Mouse (Mus musculus): Measurements from ENCODE around the gene Itga9. TPM values are rescaled to one million over a fixed set of nuclear protein-coding genes. Genes with fewer than 3 reads are reported as not detected.

Itga9 gene
- total RNA-seq, 1 experiment from 2014 or later: 4.7 TPM

DNA sequence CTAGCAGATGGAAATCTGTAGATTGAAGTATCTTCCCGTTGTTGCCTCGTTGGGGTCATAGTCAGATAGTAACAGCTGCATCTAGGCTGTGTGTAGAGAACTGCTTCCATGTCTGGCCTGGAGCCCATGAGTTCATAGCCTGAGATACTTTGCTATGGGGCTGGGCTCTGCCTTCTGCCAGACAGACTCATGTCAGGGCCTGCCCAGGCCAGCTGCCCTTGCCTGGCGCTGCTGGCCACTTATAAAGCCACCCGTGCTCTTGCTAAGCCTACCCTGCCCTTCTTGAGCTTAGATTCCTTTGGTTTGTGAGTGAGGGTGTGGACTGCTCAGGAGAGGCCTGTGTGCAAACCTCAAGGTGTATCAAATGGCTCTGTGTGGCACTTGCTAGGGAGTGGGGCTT lies 93.2 kb downstream of the Itga9 start:
- no peak for ATAC-seq (replicated peaks in 1 of 2; ENCODE audit: insufficient read depth in 1 of 2, low FRiP score in 2 of 2, low TSS enrichment in 1 of 2, low read depth in 1 of 2, poor library complexity in 2 of 2, severe bottlenecking in 2 of 2)

DNA sequence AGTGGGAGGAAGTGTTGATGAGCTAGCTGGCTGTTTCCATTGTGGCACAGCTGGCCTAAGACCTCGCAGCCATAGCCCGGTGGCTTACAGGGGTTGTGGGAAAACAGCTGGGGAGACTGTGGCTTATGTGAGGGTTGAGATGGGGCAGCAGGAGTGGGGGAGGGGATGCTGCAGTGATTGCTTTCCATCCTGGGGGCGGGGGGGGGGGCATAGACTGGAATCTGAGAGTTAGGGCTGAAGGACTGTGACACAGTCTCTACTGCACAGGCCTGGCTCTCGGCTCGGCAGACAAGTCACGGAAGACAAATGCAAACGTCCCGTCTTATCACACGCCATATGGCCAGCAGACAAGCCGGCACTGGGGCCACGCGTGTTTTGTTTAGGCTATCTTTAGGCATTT lies 94.4 kb downstream of the Itga9 start:
- ATAC-seq (replicated peaks in 1 of 2; ENCODE audit: insufficient read depth in 1 of 2, low FRiP score in 2 of 2, low TSS enrichment in 1 of 2, low read depth in 1 of 2, poor library complexity in 2 of 2, severe bottlenecking in 2 of 2): no peak

DNA sequence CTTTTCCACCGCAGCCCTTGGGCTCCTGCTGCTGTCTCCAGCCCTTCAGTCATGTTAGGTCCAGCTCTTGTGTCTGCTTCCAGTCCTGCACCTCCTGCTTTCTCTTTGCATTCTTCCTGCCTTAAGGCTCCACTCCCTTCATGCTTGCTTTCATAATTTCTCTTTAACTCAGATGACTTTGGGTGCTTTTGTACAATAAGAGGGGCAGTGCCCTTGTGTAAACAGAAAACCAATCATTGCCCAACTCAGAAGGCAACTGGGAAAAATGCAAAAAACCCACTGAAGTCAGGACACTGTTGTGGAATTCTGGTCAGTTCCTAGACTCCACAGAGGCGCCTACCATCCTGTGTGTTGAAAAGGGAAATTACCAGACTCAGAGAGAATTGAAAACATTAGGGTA lies 95.3 kb downstream of the Itga9 start:
- ATAC-seq (replicated peaks in 1 of 2; ENCODE audit: insufficient read depth in 1 of 2, low FRiP score in 2 of 2, low TSS enrichment in 1 of 2, low read depth in 1 of 2, poor library complexity in 2 of 2, severe bottlenecking in 2 of 2): no peak

DNA sequence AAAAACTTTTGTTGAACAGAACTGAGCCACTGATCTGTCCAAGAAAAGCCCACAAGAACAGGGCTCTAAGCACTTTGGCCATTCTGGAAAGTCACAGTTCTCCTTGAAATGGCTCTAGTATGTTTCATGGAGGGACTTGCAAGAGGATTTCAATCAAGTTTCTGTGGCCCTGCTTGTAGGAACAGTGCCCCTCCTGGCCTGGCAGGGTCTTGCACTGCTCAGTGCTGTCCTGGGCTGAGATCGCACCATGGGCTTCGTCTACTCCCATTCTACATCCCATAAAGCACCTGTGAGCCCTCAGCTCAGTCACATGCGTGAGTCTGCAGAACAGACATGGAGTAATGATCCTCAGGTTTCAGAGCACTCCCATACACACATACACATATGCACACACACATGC lies 96.7 kb downstream of the Itga9 start:
- no peak for ATAC-seq (replicated peaks in 1 of 2; ENCODE audit: insufficient read depth in 1 of 2, low FRiP score in 2 of 2, low TSS enrichment in 1 of 2, low read depth in 1 of 2, poor library complexity in 2 of 2, severe bottlenecking in 2 of 2)

DNA sequence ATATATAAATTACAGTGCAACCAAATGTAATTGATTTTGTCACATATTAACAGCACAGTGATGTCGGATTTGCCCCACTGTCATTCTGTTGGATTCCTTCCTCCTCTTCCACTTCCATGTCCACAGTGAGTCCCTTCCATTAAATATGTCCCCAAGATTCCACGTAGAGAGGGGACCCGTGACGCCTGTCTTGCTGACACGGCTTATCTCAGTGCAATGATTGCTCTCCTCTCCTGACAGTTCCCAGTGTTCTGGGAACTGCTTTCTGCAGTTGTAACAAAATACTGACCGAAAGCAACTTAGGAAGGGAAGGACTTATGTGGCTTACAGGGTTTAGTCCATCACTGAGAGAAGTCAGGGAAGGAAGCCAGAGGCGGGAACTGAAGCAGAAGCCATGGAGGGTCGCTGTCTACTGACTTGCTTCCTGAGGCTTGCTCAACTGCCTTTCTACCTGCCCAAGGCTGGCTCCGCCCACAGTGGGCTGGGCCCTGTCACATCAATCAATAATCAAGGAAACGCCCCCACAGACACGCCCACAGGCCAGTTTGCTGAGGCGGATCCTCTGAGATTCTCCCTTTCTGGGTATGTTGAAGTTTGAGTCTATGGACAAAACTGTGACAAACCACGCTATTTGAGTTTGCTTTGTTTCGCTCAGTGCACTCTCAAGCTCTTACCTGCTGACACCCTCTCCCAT lies 99.0 kb downstream of the Itga9 start:
- ATAC-seq (replicated peaks in 1 of 2; ENCODE audit: insufficient read depth in 1 of 2, low FRiP score in 2 of 2, low TSS enrichment in 1 of 2, low read depth in 1 of 2, poor library complexity in 2 of 2, severe bottlenecking in 2 of 2): peak in 1 of 2 experiments; percentile 13; a peak in 1 of 4 replicates

DNA sequence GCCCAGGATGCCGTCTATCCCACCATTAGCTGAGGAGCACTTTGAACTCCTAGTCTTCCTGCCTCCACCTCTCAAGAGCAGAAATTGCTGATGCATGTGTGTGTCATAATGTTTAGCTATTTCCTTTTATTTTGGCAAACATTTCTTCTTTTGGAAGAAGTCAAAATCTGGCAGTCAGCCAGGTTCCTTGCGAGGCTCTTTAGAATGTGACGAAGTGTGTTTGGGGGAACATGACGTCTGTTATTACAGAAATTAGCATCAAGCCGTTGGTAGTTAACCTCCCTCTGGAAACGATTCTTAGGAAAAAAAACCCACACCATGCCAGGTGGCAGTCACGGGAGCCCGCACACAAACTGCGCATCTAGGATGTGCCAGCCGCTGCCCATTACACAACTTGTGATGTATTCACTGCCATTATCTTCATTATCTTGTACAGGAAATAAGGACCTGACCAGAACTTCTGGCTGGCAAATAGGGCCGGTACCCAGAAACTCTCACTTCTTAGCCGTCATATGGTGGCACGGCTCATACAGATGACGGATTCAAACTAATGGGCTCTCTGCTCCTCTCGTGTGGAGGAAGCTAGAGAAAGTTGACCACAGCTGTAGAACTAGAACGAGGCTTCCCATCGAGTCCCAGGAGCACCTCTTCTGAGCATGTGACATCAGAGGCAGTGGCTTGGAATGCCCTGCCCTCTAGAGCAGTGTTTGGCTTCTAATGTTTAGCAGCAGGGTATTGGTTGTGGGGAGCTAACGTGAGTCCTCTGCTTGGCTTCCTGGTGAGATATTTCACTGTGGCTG lies 99.9 kb downstream of the Itga9 start:
- ATAC-seq (replicated peaks in 1 of 2; ENCODE audit: insufficient read depth in 1 of 2, low FRiP score in 2 of 2, low TSS enrichment in 1 of 2, low read depth in 1 of 2, poor library complexity in 2 of 2, severe bottlenecking in 2 of 2): peak; percentile 48 to 67

DNA sequence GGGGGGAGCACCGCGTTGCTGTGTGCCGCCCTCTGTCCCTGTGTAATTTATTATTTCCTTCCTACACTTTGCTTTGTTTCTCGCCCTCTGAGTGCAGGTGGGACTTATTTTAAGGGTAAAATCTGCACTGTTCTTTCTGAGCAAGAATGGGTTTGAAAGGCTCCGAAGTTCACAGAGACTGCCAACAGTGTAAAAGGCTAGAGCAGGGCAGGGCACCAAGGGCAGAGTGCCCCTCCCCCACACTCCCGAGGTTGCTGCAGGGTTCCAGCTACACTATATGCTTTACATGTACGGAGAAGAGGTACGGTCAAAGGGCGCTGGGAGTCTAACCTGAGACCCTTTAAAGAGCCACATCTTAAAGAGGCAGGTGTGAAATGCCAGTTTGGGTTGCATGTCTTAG lies 104.1 kb downstream of the Itga9 start:
- ATAC-seq (replicated peaks in 1 of 2; ENCODE audit: insufficient read depth in 1 of 2, low FRiP score in 2 of 2, low TSS enrichment in 1 of 2, low read depth in 1 of 2, poor library complexity in 2 of 2, severe bottlenecking in 2 of 2): no peak; a peak in 1 of 4 replicates

DNA sequence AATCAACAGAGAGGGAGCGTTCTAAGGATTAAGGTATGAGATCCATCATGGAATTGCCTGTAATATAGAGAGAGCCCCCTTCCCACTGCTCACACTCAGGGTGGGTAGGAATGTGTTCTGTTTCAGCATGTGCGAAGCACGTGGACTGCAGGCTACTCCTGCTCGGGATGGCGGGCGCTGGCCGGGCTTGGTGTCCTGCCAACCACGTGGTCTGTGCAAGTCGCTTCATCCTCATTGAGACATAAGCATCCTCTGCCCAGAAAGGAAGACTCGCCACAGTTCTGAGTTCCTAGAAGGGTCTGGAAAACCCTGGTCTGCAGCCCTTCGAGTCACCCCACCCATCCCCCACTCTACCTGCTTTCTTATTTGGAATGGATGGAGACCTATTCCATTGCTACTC lies 105.3 kb downstream of the Itga9 start:
- ATAC-seq (replicated peaks in 1 of 2; ENCODE audit: insufficient read depth in 1 of 2, low FRiP score in 2 of 2, low TSS enrichment in 1 of 2, low read depth in 1 of 2, poor library complexity in 2 of 2, severe bottlenecking in 2 of 2): no peak

DNA sequence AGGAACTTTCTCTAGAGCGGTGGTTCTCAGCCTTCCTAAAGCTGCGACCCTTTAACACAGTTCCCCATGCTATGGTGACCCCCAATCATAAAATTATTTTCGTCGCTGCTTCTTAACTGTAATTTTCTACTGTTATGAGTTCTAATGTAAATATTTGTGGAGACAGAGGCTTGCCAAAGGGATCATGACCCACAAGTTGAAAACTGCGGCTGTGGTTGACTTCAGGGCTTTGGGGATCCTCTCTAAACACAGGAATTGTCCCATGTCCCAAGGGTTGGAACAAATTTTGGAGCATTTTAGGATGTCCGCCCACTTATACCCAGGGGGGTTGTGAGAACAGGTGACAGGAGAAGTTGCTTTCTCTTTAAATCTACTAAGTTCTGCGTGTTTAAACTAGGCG lies 107.0 kb downstream of the Itga9 start:
- no peak for ATAC-seq (replicated peaks in 1 of 2; ENCODE audit: insufficient read depth in 1 of 2, low FRiP score in 2 of 2, low TSS enrichment in 1 of 2, low read depth in 1 of 2, poor library complexity in 2 of 2, severe bottlenecking in 2 of 2)

DNA sequence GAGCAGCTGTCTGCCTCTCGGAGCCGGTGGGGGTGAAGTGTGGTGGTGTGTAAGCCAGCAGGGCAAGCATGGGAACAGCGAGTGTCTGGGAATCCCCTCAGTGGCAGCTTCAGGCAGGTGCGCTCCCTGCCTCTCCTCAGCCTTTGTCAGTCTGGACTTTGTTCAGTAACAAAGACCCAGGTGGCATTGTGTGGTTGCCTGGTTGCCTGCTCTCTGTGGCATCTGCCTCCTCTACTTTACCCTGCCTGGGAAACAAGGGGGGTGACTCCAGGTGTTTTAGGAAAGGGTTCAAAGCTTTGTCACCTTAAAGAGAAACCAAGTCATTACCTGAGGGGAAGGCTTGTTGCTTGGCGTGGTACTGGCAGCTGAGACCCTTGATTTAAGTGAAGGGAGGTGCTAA lies 108.0 kb downstream of the Itga9 start:
- ATAC-seq (replicated peaks in 1 of 2; ENCODE audit: insufficient read depth in 1 of 2, low FRiP score in 2 of 2, low TSS enrichment in 1 of 2, low read depth in 1 of 2, poor library complexity in 2 of 2, severe bottlenecking in 2 of 2): no peak

DNA sequence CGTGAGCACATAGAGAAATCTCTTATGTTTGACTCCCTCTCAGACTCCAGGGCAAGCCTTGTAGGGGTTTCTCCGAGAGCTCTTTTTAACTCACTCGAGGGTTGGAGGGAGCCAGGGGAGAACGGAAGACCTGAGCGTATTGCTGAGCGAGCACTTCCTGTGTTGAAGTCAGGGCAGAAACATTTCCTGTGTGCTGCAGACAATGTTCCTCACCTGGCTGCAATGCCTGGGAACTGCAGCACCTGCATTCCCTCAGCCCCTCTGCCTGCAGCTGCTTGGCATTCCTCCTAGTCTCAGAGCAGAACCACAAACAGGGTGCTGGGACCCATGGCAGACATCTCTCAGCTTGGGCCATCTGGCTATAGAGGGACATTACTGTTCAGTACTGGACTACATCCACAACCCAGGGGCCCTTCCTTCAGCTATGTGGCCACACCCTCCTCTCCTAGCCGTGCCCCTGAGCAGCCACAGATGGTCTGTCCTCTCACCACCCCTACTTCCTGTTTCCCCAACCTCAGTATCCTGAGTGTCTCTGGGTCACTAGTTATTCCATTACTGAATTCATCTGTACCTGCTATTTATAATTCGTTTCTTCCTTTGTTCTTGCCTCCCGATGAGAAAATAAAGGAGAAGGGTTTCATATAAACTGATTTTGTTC lies 109.6 kb downstream of the Itga9 start:
- ATAC-seq (replicated peaks in 1 of 2; ENCODE audit: insufficient read depth in 1 of 2, low FRiP score in 2 of 2, low TSS enrichment in 1 of 2, low read depth in 1 of 2, poor library complexity in 2 of 2, severe bottlenecking in 2 of 2): peak; percentile 83 to 84

DNA sequence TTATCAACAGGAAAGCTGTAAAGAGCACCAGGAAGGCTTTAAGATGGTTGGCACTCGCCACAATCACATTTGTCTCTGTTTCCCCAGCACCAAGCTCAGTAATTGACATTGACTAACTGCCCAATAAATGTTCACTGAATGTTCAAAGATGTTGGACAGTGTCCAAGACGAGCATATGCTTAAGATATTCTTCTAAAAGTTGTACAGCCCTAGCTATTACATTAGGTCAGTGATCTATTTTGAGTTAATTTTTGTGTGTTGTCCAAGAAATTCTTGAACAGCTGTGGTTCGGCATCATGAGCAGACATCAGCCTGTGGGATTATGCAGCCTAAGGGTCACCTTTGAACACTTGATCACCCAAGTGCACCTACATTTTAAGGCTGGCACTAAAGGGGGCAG lies 110.9 kb downstream of the Itga9 start:
- no peak for ATAC-seq (replicated peaks in 1 of 2; ENCODE audit: insufficient read depth in 1 of 2, low FRiP score in 2 of 2, low TSS enrichment in 1 of 2, low read depth in 1 of 2, poor library complexity in 2 of 2, severe bottlenecking in 2 of 2)

DNA sequence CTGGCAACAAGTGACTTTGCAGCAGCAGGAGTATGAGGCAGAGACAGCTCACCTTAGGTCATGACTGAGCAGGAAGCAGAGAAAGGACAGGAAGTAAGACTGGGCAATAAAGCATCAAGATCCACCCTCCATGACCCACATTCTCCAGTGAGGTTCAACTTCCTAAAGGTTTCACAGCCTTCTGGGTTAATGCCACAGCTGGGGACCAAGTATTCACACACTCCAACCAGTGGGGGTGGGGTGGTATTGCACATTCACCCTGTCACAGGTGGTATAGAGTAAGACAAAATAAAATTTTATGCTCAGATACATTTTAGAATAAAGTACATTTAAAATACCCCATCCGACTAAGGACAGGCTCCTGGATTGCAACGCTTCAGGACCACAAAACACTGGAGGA lies 112.0 kb downstream of the Itga9 start:
- no peak for ATAC-seq (replicated peaks in 1 of 2; ENCODE audit: insufficient read depth in 1 of 2, low FRiP score in 2 of 2, low TSS enrichment in 1 of 2, low read depth in 1 of 2, poor library complexity in 2 of 2, severe bottlenecking in 2 of 2)

DNA sequence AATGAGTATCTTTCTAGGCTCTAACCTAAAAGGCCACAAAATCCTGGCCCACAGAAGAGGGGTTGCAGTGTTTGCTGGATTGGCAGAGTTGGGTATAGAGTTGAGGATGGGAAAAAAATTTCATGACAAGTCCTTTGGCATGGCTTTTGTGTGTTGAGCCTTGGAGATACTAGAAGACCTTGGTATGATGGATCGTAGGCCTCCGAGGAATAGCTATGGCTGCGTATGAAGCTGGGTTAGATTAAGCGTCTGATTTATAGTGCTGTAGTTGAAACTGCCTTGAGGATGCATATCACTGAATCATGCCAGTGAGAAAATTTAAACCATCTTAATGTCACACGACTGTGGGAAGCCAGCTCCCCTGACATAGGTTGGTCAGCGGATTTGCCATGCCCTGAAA lies 114.6 kb downstream of the Itga9 start:
- ATAC-seq (replicated peaks in 1 of 2; ENCODE audit: insufficient read depth in 1 of 2, low FRiP score in 2 of 2, low TSS enrichment in 1 of 2, low read depth in 1 of 2, poor library complexity in 2 of 2, severe bottlenecking in 2 of 2): no peak

DNA sequence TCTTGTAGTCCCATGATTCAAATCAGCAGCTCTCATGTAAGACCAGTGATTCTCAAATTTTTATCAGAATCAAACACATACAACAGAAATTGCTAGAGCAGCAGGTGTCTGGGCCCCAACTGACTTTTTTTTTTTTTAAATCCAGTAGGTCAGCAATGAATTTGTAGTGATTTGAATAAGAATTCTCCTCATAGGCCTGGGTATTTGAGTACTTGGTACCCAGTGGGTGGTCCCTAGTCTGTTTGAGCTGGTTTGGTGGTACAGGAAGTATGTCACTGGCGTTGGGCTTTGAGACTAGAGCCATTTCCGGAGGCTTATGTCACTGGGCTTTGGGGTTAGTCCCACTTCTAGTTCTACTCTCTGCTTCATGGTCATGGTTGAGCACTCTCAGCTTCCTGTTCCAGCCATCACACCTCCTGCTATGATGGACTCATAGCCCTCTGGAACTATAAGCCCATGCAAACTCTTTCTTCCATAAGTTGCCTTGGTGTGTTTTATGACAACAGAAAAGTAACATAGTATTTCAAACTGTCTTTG lies 116.4 kb downstream of the Itga9 start:
- no peak for ATAC-seq (replicated peaks in 1 of 2; ENCODE audit: insufficient read depth in 1 of 2, low FRiP score in 2 of 2, low TSS enrichment in 1 of 2, low read depth in 1 of 2, poor library complexity in 2 of 2, severe bottlenecking in 2 of 2)

DNA sequence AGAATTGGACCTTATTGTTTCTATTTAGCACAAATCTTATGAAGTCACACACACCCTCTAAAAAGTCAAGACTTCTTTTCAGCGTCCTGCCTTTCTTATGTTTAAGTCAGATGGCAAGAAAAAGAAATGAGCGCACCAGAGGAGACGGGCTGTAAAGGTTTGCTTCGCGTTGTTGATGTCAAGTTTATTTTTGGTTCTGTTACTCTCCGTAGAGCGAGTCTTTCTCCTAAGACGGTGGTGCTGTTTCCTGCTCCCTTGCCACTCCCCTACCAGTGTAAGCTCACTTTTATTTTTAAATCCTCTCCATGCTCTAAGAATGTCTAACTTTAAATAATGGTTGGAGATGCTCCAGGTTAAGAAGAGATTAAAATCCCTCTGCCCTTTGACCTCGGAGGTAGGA lies 118.6 kb downstream of the Itga9 start:
- ATAC-seq (replicated peaks in 1 of 2; ENCODE audit: insufficient read depth in 1 of 2, low FRiP score in 2 of 2, low TSS enrichment in 1 of 2, low read depth in 1 of 2, poor library complexity in 2 of 2, severe bottlenecking in 2 of 2): no peak

DNA sequence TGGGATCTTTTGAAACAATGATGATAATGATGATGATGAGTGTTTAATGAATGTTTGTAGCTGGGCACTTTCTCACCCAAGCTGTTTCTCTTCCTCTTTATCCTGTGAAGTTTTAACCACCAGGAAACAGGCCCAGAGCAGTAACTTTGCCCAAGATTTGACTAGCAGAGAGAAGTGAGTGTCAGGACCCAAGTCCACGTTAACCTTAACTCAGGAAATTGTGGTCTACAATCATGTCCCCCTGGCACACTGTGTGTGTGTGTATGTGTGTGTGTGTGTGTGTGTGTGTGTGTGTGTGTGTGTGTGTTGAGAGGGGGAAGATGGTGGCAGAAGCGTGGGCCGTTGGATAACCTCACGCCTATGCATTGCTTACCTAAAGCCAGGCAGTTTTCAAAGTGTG lies 120.1 kb downstream of the Itga9 start:
- ATAC-seq (replicated peaks in 1 of 2; ENCODE audit: insufficient read depth in 1 of 2, low FRiP score in 2 of 2, low TSS enrichment in 1 of 2, low read depth in 1 of 2, poor library complexity in 2 of 2, severe bottlenecking in 2 of 2): peak; percentile 79 to 89

DNA sequence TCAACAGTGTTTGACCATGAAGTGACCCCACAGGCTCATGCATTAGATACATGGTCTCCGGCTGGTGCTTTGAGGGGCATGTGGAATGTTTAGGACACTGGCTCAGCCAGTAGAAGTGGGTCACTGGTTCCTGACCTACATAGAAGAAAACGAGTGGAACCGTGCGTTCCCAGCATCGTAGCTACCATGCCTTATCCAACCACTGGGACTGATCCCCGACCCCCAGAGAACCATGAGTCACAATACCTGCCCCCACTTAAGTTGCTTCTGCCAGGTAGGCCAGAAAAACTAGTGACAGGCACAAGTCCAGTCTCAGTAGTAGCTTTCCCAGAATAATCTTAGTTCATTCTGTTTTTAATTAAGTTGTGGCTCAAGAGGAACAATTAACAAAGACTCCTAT lies 121.8 kb downstream of the Itga9 start:
- no peak for ATAC-seq (replicated peaks in 1 of 2; ENCODE audit: insufficient read depth in 1 of 2, low FRiP score in 2 of 2, low TSS enrichment in 1 of 2, low read depth in 1 of 2, poor library complexity in 2 of 2, severe bottlenecking in 2 of 2)
